Mouse (Mus musculus) embryonic stem cell, embryonic (primary cell): ENCODE results near the gene Mindy1.

Source experiments
- CTCF ChIA-PET, 4 experiments: fragments of 300-600 bp in 2 of 4; fragments of 350-600 bp in 2 of 4; sonication (Branson Sonifier 250); formaldehyde crosslinking; loops; one replicate each; lab custom pipeline; 2022; ENCODE audit warnings: inconsistent platforms in 2 of 4; lab: Charles Lee
- POLR2A ChIA-PET, 4 experiments: fragments of 300-600 bp in 2 of 4; fragments of 350-600 bp in 2 of 4; sonication (Branson Sonifier 250); formaldehyde crosslinking; loops; one replicate each; lab custom pipeline; 2022; ENCODE audit warnings: antibody characterized with exemption in 4 of 4, inconsistent platforms in 1 of 4; lab: Charles Lee

The Mindy1 gene

GRCm38 (mm10) chr3:95250783-95251424, 30.2 kb upstream of the Mindy1 start, which contains the start of gene Bnipl:
Gene Bnipl (minus strand): TSS chr3:95251193.
- ChIA-PET POLR2A (interaction anchor here (0.6 to 3.7 kb wide), 27 partner anchors 8 to 96 kb away, joined by 3 to 18 read pairs (median 5); partner anchors contain the start of genes Gm128 (in 3 of the 4), Gabpb2 (in 2 of the 4), Mllt11 (in 1 of the 4) and Prune1 (in 1 of the 4)), CTCF (interaction anchor here (0.6 to 1.4 kb wide), 6 partner anchors 10 to 254 kb away, joined by 3 to 5 read pairs (median 4); partner anchors contain the start of gene Gabpb2 (in 1 of the 4))

- POLR2A ChIA-PET: interaction anchor here in 2 of 4 experiments (0.7 to 2.2 kb wide), 6 partner anchors 8 to 39 kb away, joined by 3 to 5 read pairs (median 3); no protein-coding TSS in a partner anchor
- CTCF ChIA-PET: interaction anchor here in 1 of 4 experiments (1.0 kb wide), 1 partner anchor 35 kb away, joined by 3 read pairs; no protein-coding TSS in a partner anchor
Observed at GRCm38 (mm10) chr3:95256931-95257330, 24.2 kb upstream of the Mindy1 start.

- POLR2A ChIA-PET: interaction anchor here in 2 of 4 experiments (1.0 to 2.1 kb wide), 7 partner anchors 8 to 53 kb away, joined by 3 to 10 read pairs (median 3); partner anchors contain the start of gene Gabpb2 (in 1 of the 2)
Observed at GRCm38 (mm10) chr3:95261975-95262374, 19.2 kb upstream of the Mindy1 start.

GRCm38 (mm10) chr3:95263089-95263739, 17.9 kb upstream of the Mindy1 start:
- POLR2A ChIA-PET: interaction anchor here (0.6 to 2.1 kb wide), 21 partner anchors 9 to 325 kb away, joined by 3 to 10 read pairs (median 3); partner anchors contain the start of genes Gm128 (in 2 of the 4), Prune1 (in 2 of the 4), Cdc42se1 (in 1 of the 4) and Gabpb2 (in 1 of the 4)
- CTCF ChIA-PET: interaction anchor here (0.5 to 2.1 kb wide), 21 partner anchors 12 to 415 kb away, joined by 3 to 10 read pairs (median 4); partner anchors contain the start of genes Bnipl (in 1 of the 4), Gabpb2 (in 1 of the 4) and Tnfaip8l2 (in 1 of the 4)

More at GRCm38 (mm10) chr3:95261975-95262374, 19.2 kb upstream of the Mindy1 start:
- CTCF ChIA-PET: interaction anchor here in 2 of 4 experiments (0.6 to 2.1 kb wide), 4 partner anchors 11 to 119 kb away, joined by 5 to 10 read pairs (median 9); partner anchors contain the start of genes Bnipl (in 1 of the 2), Gabpb2 (in 1 of the 2) and Tnfaip8l2 (in 1 of the 2)

GRCm38 (mm10) chr3:95264724-95265123, 16.4 kb upstream of the Mindy1 start:
- ChIA-PET CTCF (no interaction called here), POLR2A (interaction anchor here in 1 of 4 experiments (1.5 to 1.9 kb wide), 2 partner anchors 34 to 46 kb away, joined by 4 to 7 read pairs; no protein-coding TSS in a partner anchor)

GRCm38 (mm10) chr3:95266052-95266451, 15.1 kb upstream of the Mindy1 start:
- ChIA-PET CTCF (interaction anchor here in 2 of 4 experiments (0.6 to 0.8 kb wide), 3 partner anchors 49 to 274 kb away, joined by 5 to 8 read pairs (median 6); partner anchors contain the start of gene Gabpb2 (in 1 of the 2)), POLR2A (interaction anchor here in 3 of 4 experiments (0.8 to 1.7 kb wide), 9 partner anchors 9 to 47 kb away, joined by 3 to 7 read pairs (median 4); partner anchors contain the start of genes Bnipl (in 1 of the 3), Gm128 (in 1 of the 3), Mindy1 (in 1 of the 3) and Prune1 (in 1 of the 3))

GRCm38 (mm10) chr3:95267855-95268254, 13.3 kb upstream of the Mindy1 start:
- ChIA-PET POLR2A (interaction anchor here in 1 of 4 experiments (1.4 to 2.4 kb wide), 4 partner anchors 10 to 127 kb away, joined by 3 to 6 read pairs (median 4); no protein-coding TSS in a partner anchor), CTCF (no interaction called here)

GRCm38 (mm10) chr3:95269789-95270188, 11.4 kb upstream of the Mindy1 start:
- ChIA-PET CTCF (interaction anchor here in 2 of 4 experiments (0.6 to 1.6 kb wide), 4 partner anchors 34 to 747 kb away, joined by 3 to 11 read pairs (median 4); partner anchors contain the start of gene Cers2 (in 1 of the 2)), POLR2A (interaction anchor here in 2 of 4 experiments (0.6 to 4.6 kb wide), 11 partner anchors 10 to 431 kb away, joined by 3 to 29 read pairs (median 5); partner anchors contain the start of genes Mindy1 (in 2 of the 2), Prune1 (in 2 of the 2) and Gm128 (in 1 of the 2))

GRCm38 (mm10) chr3:95270766-95271364, 10.3 kb upstream of the Mindy1 start:
- ChIA-PET CTCF (interaction anchor here in 3 of 4 experiments (0.6 to 1.8 kb wide), 4 partner anchors 22 to 274 kb away, joined by 3 to 7 read pairs (median 4); no protein-coding TSS in a partner anchor), POLR2A (interaction anchor here in 3 of 4 experiments (0.5 to 4.6 kb wide), 12 partner anchors 11 to 432 kb away, joined by 3 to 29 read pairs (median 4); partner anchors contain the start of genes Mindy1 (in 2 of the 3), Prune1 (in 2 of the 3), Cdc42se1 (in 1 of the 3) and Gm128 (in 1 of the 3))

- ChIA-PET POLR2A (interaction anchor here in 2 of 4 experiments (0.6 to 5.7 kb wide), 10 partner anchors 8 to 305 kb away, joined by 3 to 36 read pairs (median 3); partner anchors contain the start of genes Prune1 (in 2 of the 2), Bnipl (in 1 of the 2), Gabpb2 (in 1 of the 2) and Mindy1 (in 1 of the 2)), CTCF (interaction anchor here in 2 of 4 experiments (0.5 to 0.7 kb wide), 4 partner anchors 40 to 297 kb away, joined by 3 to 17 read pairs (median 4); no protein-coding TSS in a partner anchor)
Observed at GRCm38 (mm10) chr3:95273471-95273870, 7.7 kb upstream of the Mindy1 start.

GRCm38 (mm10) chr3:95274453-95274852, 6.7 kb upstream of the Mindy1 start:
- POLR2A ChIA-PET: interaction anchor here in 3 of 4 experiments (0.6 to 5.7 kb wide), 17 partner anchors 7 to 235 kb away, joined by 3 to 36 read pairs (median 3); partner anchors contain the start of genes Bnipl (in 1 of the 3), Mindy1 (in 1 of the 3) and Prune1 (in 1 of the 3)
- CTCF ChIA-PET: interaction anchor here in 3 of 4 experiments (0.5 to 1.0 kb wide), 5 partner anchors 51 to 298 kb away, joined by 3 to 17 read pairs (median 3); partner anchors contain the start of gene Gabpb2 (in 1 of the 3)

- CTCF ChIA-PET: interaction anchor here in 3 of 4 experiments (0.5 to 1.0 kb wide), 3 partner anchors 58 to 172 kb away, joined by 3 read pairs; partner anchors contain the start of gene Gabpb2 (in 1 of the 3)
- POLR2A ChIA-PET: interaction anchor here in 3 of 4 experiments (0.6 to 5.7 kb wide), 16 partner anchors 8 to 698 kb away, joined by 3 to 36 read pairs (median 4); partner anchors contain the start of gene Zfp687 (in 1 of the 3)
Observed at GRCm38 (mm10) chr3:95275161-95275560, 6.0 kb upstream of the Mindy1 start.

GRCm38 (mm10) chr3:95276428-95276934, 4.7 kb upstream of the Mindy1 start:
- POLR2A ChIA-PET: interaction anchor here in 3 of 4 experiments (0.6 to 5.7 kb wide), 18 partner anchors 10 to 261 kb away, joined by 3 to 36 read pairs (median 5); partner anchors contain the start of genes Gm128 (in 1 of the 3) and Zfp687 (in 1 of the 3)
- CTCF ChIA-PET: interaction anchor here in 2 of 4 experiments (0.9 to 1.1 kb wide), 2 partner anchors 13 to 16 kb away, joined by 3 to 6 read pairs; no protein-coding TSS in a partner anchor

- ChIA-PET POLR2A (interaction anchor here in 3 of 4 experiments (0.5 to 5.7 kb wide), 24 partner anchors 9 to 653 kb away, joined by 3 to 36 read pairs (median 5); partner anchors contain the start of genes Gm128 (in 1 of the 3), Mllt11 (in 1 of the 3) and Zfp687 (in 1 of the 3)), CTCF (interaction anchor here in 2 of 4 experiments (0.5 to 1.1 kb wide), 4 partner anchors 14 to 720 kb away, joined by 3 to 12 read pairs (median 4); no protein-coding TSS in a partner anchor)
Observed at GRCm38 (mm10) chr3:95277149-95277551, 4.0 kb upstream of the Mindy1 start.

GRCm38 (mm10) chr3:95280747-95281146, 398 bp upstream of the Mindy1 start:
- ChIA-PET POLR2A (interaction anchor here in 3 of 4 experiments (0.6 to 5.9 kb wide), 26 partner anchors 7 to 1198 kb away, joined by 3 to 51 read pairs (median 6); partner anchors contain the start of genes Cdc42se1 (in 2 of the 3), Cers2 (in 2 of the 3), Mllt11 (in 2 of the 3) and Bnipl (in 1 of the 3)), CTCF (interaction anchor here in 3 of 4 experiments (0.7 to 1.6 kb wide), 4 partner anchors 14 to 66 kb away, joined by 3 to 5 read pairs (median 4); no protein-coding TSS in a partner anchor)
